Mouse (Mus musculus) embryonic fibroblast, embryonic 13.5 days (primary cell): ENCODE measurements at regions not wholly inside any gene's neighbourhood (a gene's known extent, or its start where the extent isn't known, plus 50 kb on each side); places are given as distances from the start of the nearest gene placed in this dataset.

ENCODE experiments used
- H3K27ac ChIP-seq: 2 replicates; pipeline ENCODE4 v1.5.1; 2012; ENCODE audit warnings: low read length, control low read depth, inconsistent platforms; ENCODE audit not compliant: insufficient read depth
- H3K4me1 ChIP-seq: 2 replicates; pipeline ENCODE4 v1.6.1; 2011; ENCODE audit warnings: low read length; ENCODE audit not compliant: control insufficient read depth, insufficient read depth
- H3K4me3 ChIP-seq: 2 replicates; pipeline ENCODE4 v1.5.1; 2011; ENCODE audit warnings: mild to moderate bottlenecking, control low read depth, low read length; ENCODE audit not compliant: insufficient read depth
- CTCF ChIP-seq: IDR thresholded peaks from 2 replicates; pipeline ENCODE4 v1.5.1; 2011; ENCODE audit warnings: mild to moderate bottlenecking, control low read depth, low read length, moderate library complexity, borderline replicate concordance; ENCODE audit not compliant: insufficient read depth
- POLR2A ChIP-seq: IDR thresholded peaks from 2 replicates; pipeline ENCODE4 v1.6.1; 2011; ENCODE audit warnings: low read depth, mild to moderate bottlenecking, control low read depth, low read length, moderate library complexity

DNA sequence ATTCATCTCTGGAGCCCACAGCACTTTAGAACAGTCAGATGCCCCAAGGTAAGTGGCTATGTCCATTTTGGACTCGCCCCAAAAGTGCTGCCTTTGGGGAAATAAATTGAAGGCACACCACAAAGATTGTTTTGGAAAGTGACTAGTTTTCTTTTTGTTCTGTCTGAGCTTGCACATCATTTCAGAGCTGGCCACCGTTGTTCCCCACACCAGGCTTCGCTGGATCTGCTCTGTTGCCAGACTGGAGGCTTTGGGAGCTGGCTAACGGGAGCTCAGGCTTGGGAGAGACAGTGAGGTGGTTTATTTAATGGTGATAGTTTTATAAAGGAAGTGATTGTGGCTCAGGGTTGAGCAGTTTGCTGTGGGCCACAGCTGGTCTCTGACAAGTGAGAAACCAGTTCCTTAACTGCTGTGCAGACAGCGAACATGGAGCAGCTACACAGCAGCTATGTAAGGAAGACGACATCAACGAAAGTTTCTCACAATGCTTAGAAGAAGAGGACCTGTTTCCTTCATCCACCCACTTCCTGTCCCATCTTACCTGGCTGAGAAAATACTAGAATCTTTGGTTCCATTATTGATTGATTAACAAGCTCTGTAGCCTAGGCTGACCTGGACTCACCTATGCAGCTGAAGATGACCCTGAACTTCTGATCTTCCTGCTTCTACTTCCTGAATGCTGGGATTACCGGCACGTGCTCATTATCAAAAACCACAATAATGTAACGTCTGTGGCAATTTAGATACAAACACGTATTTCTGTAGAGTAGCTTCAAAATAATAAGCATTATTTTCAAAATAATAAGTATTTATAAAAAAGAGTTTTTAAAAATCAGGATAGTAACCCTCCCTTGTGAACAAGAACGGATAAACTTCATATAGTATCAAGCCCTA lies 229.1 kb upstream of the Jade1 start:
- no peak for TF ChIP-seq POLR2A
- TF ChIP-seq CTCF, result no peak
- Histone ChIP-seq H3K4me3 (no peak overlapping the region), H3K27ac (no peak overlapping the region), H3K4me1 (0 out of 2 replicates have a peak, but pooled peaks cover 2% of the 10 kb centered on the region)

DNA sequence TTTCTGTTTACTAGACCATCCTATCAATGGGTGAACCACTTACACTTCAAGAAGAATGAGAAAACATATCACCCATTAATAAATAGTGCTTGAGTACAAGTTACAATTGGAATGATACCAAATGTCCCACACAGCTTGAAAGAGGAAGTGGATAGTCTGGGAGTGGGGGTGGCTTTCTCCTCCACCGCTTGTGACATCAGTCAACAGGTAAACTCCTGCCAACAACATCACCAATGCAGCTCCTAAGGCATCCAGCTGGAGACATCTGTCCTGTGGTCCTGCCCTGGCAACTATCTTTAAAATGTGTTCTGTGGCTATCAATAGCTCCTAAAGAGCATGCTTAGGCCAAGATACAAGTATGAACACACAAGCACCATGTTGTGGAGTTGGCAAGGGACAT lies 233.7 kb upstream of the Jade1 start:
- H3K4me1 ChIP-seq, result peaks cover 12% of the 10 kb centered on the region
- TF ChIP-seq POLR2A, result no peak
- TF ChIP-seq CTCF, result no peak
- H3K4me3 ChIP-seq, result no peak overlapping the region
- H3K27ac ChIP-seq, result no peak overlapping the region

GRCm38 (mm10) chr3:41319214-41319856 lies 236.2 kb upstream of the Jade1 start:
- Histone ChIP-seq H3K4me3 (no peak overlapping the region), H3K27ac (peak overlapping the region; percentile 39; the same call in 1 of the 2 replicates), H3K4me1 (peaks cover 10% of the 10 kb centered on the region)

DNA sequence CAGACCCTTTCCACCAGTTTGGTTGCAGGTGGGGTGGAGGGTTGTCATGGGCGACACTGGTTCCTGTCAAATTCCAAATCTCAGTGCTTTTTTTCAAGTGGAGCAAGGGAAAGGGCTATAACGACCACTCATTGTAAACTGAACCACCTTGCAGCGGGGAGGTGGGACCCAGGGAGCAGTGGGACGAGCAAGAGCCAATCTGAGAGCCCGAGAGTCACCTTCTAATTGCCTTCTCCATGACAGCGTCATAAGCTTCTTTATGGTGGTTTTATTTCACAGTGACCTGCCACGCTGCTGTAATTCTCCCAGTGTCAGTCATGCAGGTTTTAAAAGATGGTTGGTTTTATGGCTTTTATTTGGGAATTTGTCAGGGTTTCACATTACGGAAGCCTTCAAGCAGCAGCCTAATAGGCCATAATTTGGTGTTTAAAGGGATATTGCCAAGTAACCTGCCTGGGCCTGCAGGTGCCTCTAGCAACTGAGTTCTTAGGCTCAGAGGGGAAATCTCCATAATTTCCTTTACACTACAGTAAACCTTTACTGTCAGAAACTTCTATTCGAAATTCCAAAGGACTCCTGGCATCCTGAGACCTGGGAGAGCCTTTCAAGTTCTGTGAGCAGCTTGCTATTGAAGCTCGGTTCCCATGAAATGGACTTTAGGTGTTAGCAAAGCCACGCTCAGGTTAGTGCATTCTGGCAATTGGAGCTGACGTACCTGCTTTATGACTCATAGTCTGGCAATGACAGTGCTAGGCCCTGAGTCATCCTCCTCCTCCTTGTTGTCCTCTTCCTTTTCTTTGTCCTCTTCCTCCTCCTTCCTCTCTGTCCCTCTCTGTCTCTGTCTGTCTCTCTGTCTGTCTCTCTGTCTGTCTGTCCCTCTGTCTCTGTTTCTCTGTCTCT lies 235.6 kb upstream of the Pgrmc2 start:
- H3K4me3 ChIP-seq, result no peak overlapping the region
- no peak for TF ChIP-seq POLR2A
- no peak for TF ChIP-seq CTCF
- peaks cover 10% of the 10 kb centered on the region for H3K4me1 ChIP-seq
- H3K27ac ChIP-seq, result peak overlapping the region; percentile 57; the same call in 1 of the 2 replicates

More at GRCm38 (mm10) chr3:41319214-41319856, 236.2 kb upstream of the Jade1 start:
- no peak for TF ChIP-seq POLR2A
- TF ChIP-seq CTCF, result no peak

GRCm38 (mm10) chr3:41317170-41317569 lies 234.3 kb upstream of the Pgrmc2 start:
- H3K4me3 ChIP-seq, result no peak overlapping the region
- no peak overlapping the region for H3K27ac ChIP-seq
- H3K4me1 ChIP-seq, result peaks cover 10% of the 10 kb centered on the region
- TF ChIP-seq POLR2A (no peak), CTCF (no peak)

DNA sequence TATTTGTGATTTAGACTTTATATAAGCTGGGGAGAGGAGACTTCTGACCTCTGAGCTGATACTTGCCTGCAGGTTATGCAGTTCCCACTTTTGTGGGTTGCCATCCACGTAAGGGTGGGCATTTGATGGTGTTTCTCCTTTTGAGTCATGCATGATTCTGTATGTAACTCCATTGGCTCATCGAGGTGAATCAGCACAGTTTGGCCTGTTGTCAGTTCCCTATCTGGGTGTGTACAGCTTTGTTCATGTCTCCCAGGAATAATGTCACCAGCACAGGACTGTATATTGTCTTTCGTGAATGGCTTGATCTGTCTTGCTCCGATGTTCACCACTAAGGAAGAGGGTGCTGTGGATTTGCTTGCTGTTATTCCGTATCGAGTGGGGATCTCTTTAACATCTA lies 229.6 kb upstream of the Pgrmc2 start:
- TF ChIP-seq CTCF (no peak), POLR2A (no peak)
- Histone ChIP-seq H3K4me1 (no peaks in the 10 kb centered on the region), H3K4me3 (no peak overlapping the region), H3K27ac (no peak overlapping the region)

DNA sequence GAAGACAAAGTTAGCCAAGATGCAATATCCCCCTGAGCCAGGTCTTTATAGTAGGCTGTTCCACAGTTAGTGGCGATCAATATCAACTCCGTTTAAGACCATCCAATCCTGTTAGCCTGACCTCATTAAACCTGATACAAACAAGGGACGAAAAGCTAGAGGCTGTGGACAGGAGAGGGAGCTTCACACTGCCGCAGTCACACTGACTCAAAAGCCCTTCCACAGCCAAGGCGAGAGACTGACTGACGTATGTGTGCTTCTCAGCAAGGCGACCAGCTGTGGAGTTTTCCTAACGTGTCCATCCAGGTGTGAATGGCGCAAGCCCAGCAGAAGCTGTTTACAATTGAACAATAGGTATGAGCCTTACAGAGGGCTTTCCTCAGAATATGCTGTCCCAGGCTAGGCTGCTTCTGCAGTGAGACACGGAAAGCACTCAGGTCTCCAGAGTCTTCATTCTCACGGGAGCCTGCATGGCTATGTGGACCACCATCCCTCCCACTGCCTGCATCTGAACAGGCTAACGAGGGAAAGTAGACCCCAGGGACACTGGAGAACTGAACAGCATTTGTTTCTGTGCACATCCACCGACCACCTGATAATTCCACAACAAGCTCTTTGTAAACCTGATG lies 224.7 kb upstream of the Pgrmc2 start:
- no peak for TF ChIP-seq CTCF
- TF ChIP-seq POLR2A, result no peak
- H3K27ac ChIP-seq, result no peak overlapping the region
- H3K4me3 ChIP-seq, result no peak overlapping the region
- H3K4me1 ChIP-seq, result no peaks in the 10 kb centered on the region

- TF ChIP-seq POLR2A, result no peak
- TF ChIP-seq CTCF, result no peak
- Histone ChIP-seq H3K27ac (no peak overlapping the region), H3K4me1 (no peaks in the 10 kb centered on the region), H3K4me3 (no peak overlapping the region)
These were observed 220.0 kb upstream of the Pgrmc2 start for GRCm38 (mm10) chr3:41302805-41303204.

DNA sequence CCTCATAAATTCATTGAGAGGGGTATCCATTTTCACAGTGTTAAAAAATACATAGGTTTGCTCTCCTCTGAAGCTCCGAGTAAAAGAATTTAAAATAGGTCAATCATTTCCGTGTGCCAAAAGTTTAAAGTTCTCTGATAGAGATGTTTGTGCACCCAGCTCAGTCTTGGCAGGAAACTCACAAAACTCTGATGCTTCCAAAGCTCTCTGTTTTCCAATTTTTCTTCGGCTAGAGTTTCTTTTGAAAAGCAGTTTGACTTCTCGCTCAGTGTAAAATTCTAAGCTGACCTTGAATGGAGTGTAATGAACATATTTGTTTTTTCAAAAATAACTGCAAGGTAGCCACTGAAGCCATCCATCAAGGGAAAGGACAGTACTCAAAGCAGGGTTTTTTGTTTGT lies 215.9 kb upstream of the Pgrmc2 start:
- Histone ChIP-seq H3K27ac (no peak overlapping the region), H3K4me3 (no peak overlapping the region)
- TF ChIP-seq POLR2A (no peak), CTCF (no peak)

More for the DNA sequence above, 215.9 kb upstream of the Pgrmc2 start:
- peaks cover 9% of the 10 kb centered on the region for H3K4me1 ChIP-seq
